Mouse (Mus musculus): ENCODE results near the gene Gm765. TPM values are rescaled to one million over a fixed set of nuclear protein-coding genes. Genes with fewer than 3 reads are reported as not detected.
A peak's percentile ranks its signal among the peaks of the same experiment; 100 is the strongest.

Gm765 gene
- polyA plus RNA-seq, 1 experiment from 2014 or later = not detected

- Histone ChIP-seq H3K4me1 (replicated peaks; ENCODE audit: control insufficient read depth, insufficient read depth, low read length) (no peaks in the 10 kb centered on the region), H3K4me3 (replicated peaks; ENCODE audit: low read length) (no peak overlapping the region), H3K4me2 (replicated peaks) (no peak overlapping the region), H3K27me3 (ENCODE audit: control insufficient read depth, insufficient read depth, low read length) (no peaks in the 10 kb centered on the region), H3K36me3 (replicated peaks; ENCODE audit: control insufficient read depth, insufficient read depth) (no peaks in the 10 kb centered on the region), H3K9ac (no peak overlapping the region), H3K27ac (no peak overlapping the region), H3K9me3 (ENCODE audit: control insufficient read depth, low read length) (no peaks in the 10 kb centered on the region)
- ATAC-seq (ENCODE audit: low FRiP score) (no peak), DNase-seq (ENCODE audit: low spot score) (peak; percentile 30)
- WGBS = 52% methylated on average over 6 of the region's 6 CpGs
Measured at GRCm38 (mm10) chr6:98243186-98243585, 99.4 kb downstream of the Gm765 start.

- Histone ChIP-seq H3K4me3 (replicated peaks; ENCODE audit: low read length) (no peak overlapping the region), H3K4me1 (replicated peaks; ENCODE audit: control insufficient read depth, insufficient read depth, low read length) (no peaks in the 10 kb centered on the region), H3K36me3 (replicated peaks; ENCODE audit: control insufficient read depth, insufficient read depth) (no peaks in the 10 kb centered on the region), H3K9me3 (ENCODE audit: control insufficient read depth, low read length) (no peaks in the 10 kb centered on the region), H3K27me3 (ENCODE audit: control insufficient read depth, insufficient read depth, low read length) (no peaks in the 10 kb centered on the region), H3K4me2 (replicated peaks) (no peak overlapping the region), H3K27ac (no peak overlapping the region), H3K9ac (no peak overlapping the region)
- 92% methylated on average over 8 of the region's 8 CpGs for WGBS
- ATAC-seq (ENCODE audit: low FRiP score) (no peak), DNase-seq (ENCODE audit: low spot score) (no peak)
Measured at GRCm38 (mm10) chr6:98240561-98241272, 101.8 kb downstream of the Gm765 start.

DNA sequence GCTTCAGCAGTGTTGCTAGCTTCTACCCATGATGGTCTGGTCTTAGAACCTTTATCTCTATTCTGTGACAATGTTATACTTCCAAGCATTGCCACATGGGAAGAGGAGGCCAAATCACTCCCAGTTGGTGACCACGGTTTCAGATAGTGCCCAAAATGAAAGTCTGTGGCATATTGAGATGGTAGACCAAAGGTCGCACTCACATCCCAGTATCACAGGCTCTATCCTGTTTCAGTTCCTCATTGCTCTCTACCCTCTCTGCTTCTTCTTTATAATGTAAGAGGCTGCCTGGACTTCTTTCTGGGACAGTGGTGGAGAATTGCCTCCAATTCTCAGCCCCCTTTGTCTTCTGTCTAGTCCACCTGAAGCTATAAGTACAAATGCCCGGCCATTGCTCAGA lies 108.5 kb downstream of the Gm765 start:
- Histone ChIP-seq H3K27ac (no peak overlapping the region), H3K9ac (no peak overlapping the region), H3K4me2 (replicated peaks) (no peak overlapping the region), H3K4me3 (replicated peaks; ENCODE audit: low read length) (no peak overlapping the region), H3K27me3 (ENCODE audit: control insufficient read depth, insufficient read depth, low read length) (no peaks in the 10 kb centered on the region), H3K9me3 (ENCODE audit: control insufficient read depth, low read length) (no peaks in the 10 kb centered on the region), H3K4me1 (replicated peaks; ENCODE audit: control insufficient read depth, insufficient read depth, low read length) (no peaks in the 10 kb centered on the region), H3K36me3 (replicated peaks; ENCODE audit: control insufficient read depth, insufficient read depth) (no peaks in the 10 kb centered on the region)
- WGBS = 98% methylated on average over 3 of the region's 3 CpGs
- ATAC-seq (ENCODE audit: low FRiP score) (no peak), DNase-seq (ENCODE audit: low spot score) (no peak)

GRCm38 (mm10) chr6:98223923-98224322 lies 118.6 kb downstream of the Gm765 start:
- no peaks in the 10 kb centered on the region for H3K36me3 ChIP-seq (replicated peaks; ENCODE audit: control insufficient read depth, insufficient read depth)
- no peak overlapping the region for H3K4me3 ChIP-seq (replicated peaks; ENCODE audit: low read length)
- H3K9me3 ChIP-seq (ENCODE audit: control insufficient read depth, low read length) = no peaks in the 10 kb centered on the region
- H3K27ac ChIP-seq = no peak overlapping the region
- ATAC-seq (ENCODE audit: low FRiP score) (no peak), DNase-seq (ENCODE audit: low spot score) (no peak)
- H3K4me1 ChIP-seq (replicated peaks; ENCODE audit: control insufficient read depth, insufficient read depth, low read length) = no peaks in the 10 kb centered on the region
- 97% methylated on average over 8 of the region's 8 CpGs for WGBS
- no peak overlapping the region for H3K9ac ChIP-seq
- H3K4me2 ChIP-seq (replicated peaks) = no peak overlapping the region
- no peaks in the 10 kb centered on the region for H3K27me3 ChIP-seq (ENCODE audit: control insufficient read depth, insufficient read depth, low read length)

DNA sequence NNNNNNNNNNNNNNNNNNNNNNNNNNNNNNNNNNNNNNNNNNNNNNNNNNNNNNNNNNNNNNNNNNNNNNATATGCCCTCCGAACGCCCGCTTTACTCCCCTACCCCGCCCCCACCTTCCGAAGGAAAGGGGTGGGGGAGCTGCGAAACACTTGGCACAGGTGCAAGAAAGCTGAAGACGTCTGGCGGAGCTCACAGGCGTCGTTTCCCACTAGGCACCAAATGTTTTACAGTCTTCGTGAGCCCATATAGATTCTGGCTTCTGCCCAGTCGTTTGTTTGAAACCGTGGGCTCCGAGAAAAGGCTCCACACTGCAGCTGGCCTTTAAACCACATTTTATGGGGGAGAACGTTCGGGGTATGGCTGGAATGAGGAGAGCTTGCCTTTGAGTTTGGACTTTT lies 120.6 kb downstream of the Gm765 start:
- Histone ChIP-seq H3K9ac (no peak overlapping the region), H3K27ac (no peak overlapping the region), H3K27me3 (ENCODE audit: control insufficient read depth, insufficient read depth, low read length) (no peaks in the 10 kb centered on the region), H3K9me3 (ENCODE audit: control insufficient read depth, low read length) (no peaks in the 10 kb centered on the region), H3K36me3 (replicated peaks; ENCODE audit: control insufficient read depth, insufficient read depth) (no peaks in the 10 kb centered on the region), H3K4me1 (replicated peaks; ENCODE audit: control insufficient read depth, insufficient read depth, low read length) (no peaks in the 10 kb centered on the region), H3K4me3 (replicated peaks; ENCODE audit: low read length) (no peak overlapping the region), H3K4me2 (replicated peaks) (no peak overlapping the region)
- no peak for DNase-seq (ENCODE audit: low spot score)
- ATAC-seq (ENCODE audit: low FRiP score) = no peak
- WGBS = 83% methylated on average over 16 of the region's 16 CpGs

- no peaks in the 10 kb centered on the region for H3K27me3 ChIP-seq (ENCODE audit: control insufficient read depth, insufficient read depth, low read length)
- ATAC-seq (ENCODE audit: low FRiP score) = no peak
- no peak overlapping the region for H3K4me3 ChIP-seq (replicated peaks; ENCODE audit: low read length)
- H3K4me2 ChIP-seq (replicated peaks) = no peak overlapping the region
- H3K27ac ChIP-seq = no peak overlapping the region
- no peak overlapping the region for H3K9ac ChIP-seq
- 84% methylated on average over 3 of the region's 3 CpGs for WGBS
- no peaks in the 10 kb centered on the region for H3K4me1 ChIP-seq (replicated peaks; ENCODE audit: control insufficient read depth, insufficient read depth, low read length)
- no peaks in the 10 kb centered on the region for H3K36me3 ChIP-seq (replicated peaks; ENCODE audit: control insufficient read depth, insufficient read depth)
- H3K9me3 ChIP-seq (ENCODE audit: control insufficient read depth, low read length) = no peaks in the 10 kb centered on the region
- no peak for DNase-seq (ENCODE audit: low spot score)
Measured at GRCm38 (mm10) chr6:98212225-98212624, 130.3 kb downstream of the Gm765 start.

DNA sequence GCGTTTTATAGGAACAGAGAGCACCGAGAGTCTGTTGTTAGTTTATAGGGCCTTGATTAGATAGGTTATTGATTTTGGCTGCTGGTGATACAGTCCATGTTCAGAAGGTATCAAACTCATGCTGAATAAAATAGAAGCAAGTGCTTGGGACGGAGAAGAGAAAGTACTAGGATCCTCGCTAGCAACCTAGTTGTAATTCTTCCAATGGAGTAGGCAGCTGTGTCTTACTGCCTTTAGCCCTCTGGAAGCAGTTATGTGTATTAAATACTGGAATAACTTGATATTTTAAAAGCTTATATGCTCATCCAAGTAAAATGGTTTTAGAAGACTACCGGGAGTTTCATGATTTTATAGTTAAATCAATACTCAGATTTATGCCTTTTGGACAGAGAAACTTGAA lies 132.3 kb downstream of the Gm765 start:
- Histone ChIP-seq H3K27ac (no peak overlapping the region), H3K9me3 (ENCODE audit: control insufficient read depth, low read length) (no peaks in the 10 kb centered on the region), H3K4me1 (replicated peaks; ENCODE audit: control insufficient read depth, insufficient read depth, low read length) (no peaks in the 10 kb centered on the region), H3K4me2 (replicated peaks) (no peak overlapping the region), H3K9ac (no peak overlapping the region), H3K4me3 (replicated peaks; ENCODE audit: low read length) (no peak overlapping the region), H3K27me3 (ENCODE audit: control insufficient read depth, insufficient read depth, low read length) (no peaks in the 10 kb centered on the region), H3K36me3 (replicated peaks; ENCODE audit: control insufficient read depth, insufficient read depth) (no peaks in the 10 kb centered on the region)
- WGBS = 85% methylated on average over 5 of the region's 5 CpGs
- ATAC-seq (ENCODE audit: low FRiP score) (no peak), DNase-seq (ENCODE audit: low spot score) (no peak)

- Histone ChIP-seq H3K4me3 (replicated peaks; ENCODE audit: low read length) (no peak overlapping the region), H3K9me3 (ENCODE audit: control insufficient read depth, low read length) (no peaks in the 10 kb centered on the region), H3K27me3 (ENCODE audit: control insufficient read depth, insufficient read depth, low read length) (no peaks in the 10 kb centered on the region), H3K4me1 (replicated peaks; ENCODE audit: control insufficient read depth, insufficient read depth, low read length) (no peaks in the 10 kb centered on the region), H3K36me3 (replicated peaks; ENCODE audit: control insufficient read depth, insufficient read depth) (no peaks in the 10 kb centered on the region), H3K27ac (no peak overlapping the region), H3K4me2 (replicated peaks) (no peak overlapping the region), H3K9ac (no peak overlapping the region)
- ATAC-seq (ENCODE audit: low FRiP score) = no peak
- whole genome bisulfite sequencing = 95% methylated on average over 8 of the region's 8 CpGs
- no peak for DNase-seq (ENCODE audit: low spot score)
Measured at GRCm38 (mm10) chr6:98208051-98208450, 134.5 kb downstream of the Gm765 start.

GRCm38 (mm10) chr6:98198706-98199105 lies 143.8 kb downstream of the Gm765 start:
- ATAC-seq (ENCODE audit: low FRiP score) (no peak), DNase-seq (ENCODE audit: low spot score) (no peak)
- Histone ChIP-seq H3K9ac (no peak overlapping the region), H3K27me3 (ENCODE audit: control insufficient read depth, insufficient read depth, low read length) (no peaks in the 10 kb centered on the region), H3K4me2 (replicated peaks) (no peak overlapping the region), H3K9me3 (ENCODE audit: control insufficient read depth, low read length) (no peaks in the 10 kb centered on the region), H3K27ac (no peak overlapping the region), H3K4me1 (replicated peaks; ENCODE audit: control insufficient read depth, insufficient read depth, low read length) (no peaks in the 10 kb centered on the region), H3K4me3 (replicated peaks; ENCODE audit: low read length) (no peak overlapping the region), H3K36me3 (replicated peaks; ENCODE audit: control insufficient read depth, insufficient read depth) (no peaks in the 10 kb centered on the region)
- WGBS = 85% methylated on average over 2 of the region's 2 CpGs

Data from hindbrain, embryonic 14.5 days (tissue).